Mouse (Mus musculus): ENCODE measurements around the gene Cxcr2. TPM values are rescaled to one million over a fixed set of nuclear protein-coding genes. Genes with fewer than 3 reads are reported as not detected.
"Not testable (repeated sequence)": the region's sequence is repeated elsewhere in the genome, so short reads cannot be mapped to it uniquely, and the experiment has no call there.

The Cxcr2 gene
- polyA plus RNA-seq, 1 experiment from 2014 or later: 0.53 TPM

DNA sequence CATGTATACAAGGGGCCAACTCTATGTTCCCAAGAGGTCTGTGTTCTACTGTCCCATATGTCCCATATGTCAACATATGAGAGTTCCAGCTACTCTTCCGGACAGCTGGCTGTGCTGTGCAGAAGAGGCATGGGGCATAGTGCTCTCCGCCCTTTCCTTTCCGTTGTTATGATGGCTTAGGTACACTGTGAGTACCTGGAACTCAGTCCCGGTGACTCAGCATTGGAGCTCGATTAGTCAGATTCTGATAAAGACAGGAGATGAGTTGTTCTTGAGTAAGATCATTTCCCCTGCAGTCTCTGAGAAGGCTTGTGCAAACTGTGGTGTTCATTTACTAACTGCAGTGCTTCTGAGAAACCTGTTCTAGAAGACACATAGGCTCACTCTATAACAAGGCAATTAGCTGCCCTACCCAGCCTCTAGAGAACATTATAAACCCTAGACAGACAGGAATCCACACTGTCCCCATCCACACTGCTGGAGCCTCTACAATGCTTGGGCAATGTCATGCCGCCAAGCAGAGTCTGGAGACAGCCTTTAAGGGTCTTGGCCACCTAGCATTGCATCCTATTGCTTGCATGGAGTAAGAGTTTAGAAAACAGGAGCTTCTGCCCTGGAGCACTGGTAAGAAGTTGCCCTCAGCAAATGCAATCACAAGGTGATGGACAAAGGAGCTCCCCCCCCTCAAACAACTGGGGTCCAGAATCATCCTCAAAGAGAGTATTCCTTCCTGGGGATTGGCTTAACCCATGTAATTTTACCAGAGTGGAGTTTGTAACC, 4.5 kb upstream of the Cxcr2 start:
- ATAC-seq (ENCODE audit: low read depth) (no peak), DNase-seq (no peak)
- Histone ChIP-seq H3K36me3 (no peaks in the 10 kb centered on the region), H3K4me1 (replicated peaks) (peaks cover 31% of the 10 kb centered on the region), H3K27ac (no peak overlapping the region), H3K9me3 (replicated peaks) (no peaks in the 10 kb centered on the region), H3K4me3 (replicated peaks) (no peak overlapping the region), H3K9ac (no peak overlapping the region), H3K4me2 (no peak overlapping the region), H3K27me3 (no peaks in the 10 kb centered on the region)
- WGBS (ENCODE audit: insufficient replicate concordance): 42% methylated on average over 6 of the region's 6 CpGs

DNA sequence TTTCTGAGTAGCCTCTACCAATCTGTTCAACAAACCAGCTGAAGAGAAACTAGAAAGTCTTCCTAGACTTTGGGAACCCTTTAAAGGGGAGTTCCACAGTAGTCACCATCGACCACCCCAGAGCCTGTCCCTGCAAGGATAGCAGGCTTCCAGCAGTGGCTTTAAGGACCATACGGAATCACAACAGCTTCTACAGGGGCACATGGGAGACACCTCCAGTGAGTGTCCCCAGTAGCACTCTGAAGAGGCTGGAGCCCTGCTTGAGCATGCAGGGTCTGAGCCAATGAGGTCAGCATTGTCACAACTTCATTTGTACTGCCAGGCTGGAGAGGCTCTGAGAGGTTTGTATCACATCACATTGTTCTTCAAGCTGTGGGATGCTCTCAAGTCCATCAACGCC, 3.7 kb upstream of the Cxcr2 start:
- peaks cover 31% of the 10 kb centered on the region for H3K4me1 ChIP-seq (replicated peaks)
- no peak for DNase-seq
- no peaks in the 10 kb centered on the region for H3K36me3 ChIP-seq
- WGBS (ENCODE audit: insufficient replicate concordance): 61% methylated on average over 3 of the region's 3 CpGs
- H3K9ac ChIP-seq: no peak overlapping the region
- no peak overlapping the region for H3K27ac ChIP-seq
- no peak for ATAC-seq (ENCODE audit: low read depth)
- no peaks in the 10 kb centered on the region for H3K27me3 ChIP-seq
- no peak overlapping the region for H3K4me3 ChIP-seq (replicated peaks)
- no peaks in the 10 kb centered on the region for H3K9me3 ChIP-seq (replicated peaks)
- no peak overlapping the region for H3K4me2 ChIP-seq

DNA sequence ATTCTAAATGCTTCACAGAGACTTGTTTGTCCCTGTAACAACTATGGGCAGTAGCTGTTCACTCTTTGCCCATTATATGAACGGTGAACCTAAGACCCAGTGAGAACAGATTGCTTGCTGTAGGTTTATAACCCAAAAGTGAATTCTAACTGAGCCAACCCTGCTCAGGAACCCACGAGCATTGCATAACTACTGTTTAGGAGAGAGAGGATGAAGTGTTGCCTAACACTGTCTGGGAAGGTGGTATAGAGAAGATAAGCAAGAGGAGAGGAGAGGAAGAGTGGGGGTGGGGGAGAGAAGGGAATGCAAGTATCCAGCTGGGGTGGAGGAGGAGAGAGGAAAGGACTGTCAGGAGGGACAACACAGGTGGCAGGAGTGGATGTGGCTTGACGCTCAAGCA, 2.7 kb upstream of the Cxcr2 start:
- no peaks in the 10 kb centered on the region for H3K36me3 ChIP-seq
- H3K27ac ChIP-seq: no peak overlapping the region
- DNase-seq: no peak
- H3K4me3 ChIP-seq (replicated peaks): no peak overlapping the region
- H3K9me3 ChIP-seq (replicated peaks): no peaks in the 10 kb centered on the region
- ATAC-seq (ENCODE audit: low read depth): no peak
- WGBS (ENCODE audit: insufficient replicate concordance): 10% methylated on average over 3 of the region's 3 CpGs
- no peak overlapping the region for H3K4me2 ChIP-seq
- H3K4me1 ChIP-seq (replicated peaks): peaks cover 33% of the 10 kb centered on the region
- H3K27me3 ChIP-seq: no peaks in the 10 kb centered on the region
- H3K9ac ChIP-seq: no peak overlapping the region

DNA sequence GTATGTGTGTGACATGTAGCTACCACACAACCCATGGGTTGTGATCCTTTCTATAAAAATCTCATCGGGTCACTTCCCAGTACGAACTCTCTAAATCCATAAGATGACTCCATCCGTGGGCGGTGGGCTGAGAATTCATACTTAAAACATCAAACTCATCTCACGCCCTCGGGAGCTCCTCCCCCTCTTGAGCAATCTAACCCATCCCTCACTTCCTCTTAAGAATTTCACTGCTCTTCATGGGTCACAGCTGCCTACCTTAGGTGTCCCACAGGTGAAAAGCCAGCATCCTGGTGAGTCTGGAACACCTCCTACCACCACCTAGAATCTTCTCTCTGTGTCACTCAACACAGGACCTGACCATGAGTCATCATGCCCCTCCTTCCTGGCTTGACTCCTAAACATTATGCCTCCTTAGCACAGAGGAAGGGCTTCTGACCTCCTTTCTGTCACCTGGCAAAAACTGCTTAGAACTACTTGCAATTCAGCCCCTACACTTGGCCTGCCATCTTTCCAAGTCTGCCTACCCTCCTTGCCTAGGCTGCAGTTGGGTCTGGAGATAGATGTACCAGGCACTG, 1.7 kb downstream of the Cxcr2 start:
- ATAC-seq (ENCODE audit: low read depth): no peak
- H3K36me3 ChIP-seq: no peaks in the 10 kb centered on the region
- H3K27me3 ChIP-seq: no peaks in the 10 kb centered on the region
- no peak overlapping the region for H3K9ac ChIP-seq
- WGBS (ENCODE audit: insufficient replicate concordance): 36% methylated on average over 6 of the region's 6 CpGs
- H3K4me3 ChIP-seq (replicated peaks): no peak overlapping the region
- no peaks in the 10 kb centered on the region for H3K9me3 ChIP-seq (replicated peaks)
- no peak overlapping the region for H3K27ac ChIP-seq
- H3K4me2 ChIP-seq: no peak overlapping the region
- no peak for DNase-seq
- peaks cover 19% of the 10 kb centered on the region for H3K4me1 ChIP-seq (replicated peaks)

DNA sequence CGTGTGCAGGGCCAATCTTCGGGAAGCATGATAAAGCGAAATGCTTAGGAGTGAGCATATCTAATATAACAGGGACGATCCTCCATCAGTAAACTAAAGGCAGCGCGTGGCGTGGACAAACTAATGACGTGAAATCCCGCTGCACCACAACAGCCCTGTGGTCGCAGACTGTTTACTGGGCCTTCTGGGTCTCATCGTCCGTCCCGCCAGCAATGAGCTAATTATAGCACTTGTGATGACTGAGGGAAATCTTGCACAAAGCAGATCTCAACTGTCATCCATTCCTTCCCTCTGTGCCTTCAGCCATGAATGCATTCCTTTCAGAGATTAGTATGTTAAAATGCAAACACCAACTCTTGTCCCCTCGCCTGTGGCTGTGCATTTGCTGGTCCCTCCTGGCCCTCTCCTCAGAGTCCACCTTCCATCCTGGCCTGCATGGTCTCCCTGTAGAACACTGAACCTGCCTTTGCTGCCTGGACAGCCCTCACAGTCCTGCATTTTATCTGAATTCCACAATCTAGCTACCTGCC, 2.7 kb downstream of the Cxcr2 start:
- no peak overlapping the region for H3K9ac ChIP-seq
- 22% methylated on average over 14 of the region's 14 CpGs for WGBS (ENCODE audit: insufficient replicate concordance)
- H3K36me3 ChIP-seq: no peaks in the 10 kb centered on the region
- H3K27me3 ChIP-seq: no peaks in the 10 kb centered on the region
- H3K4me3 ChIP-seq (replicated peaks): no peak overlapping the region; the same call in 1 of the 2 replicates
- H3K4me1 ChIP-seq (replicated peaks): peaks cover 11% of the 10 kb centered on the region
- H3K27ac ChIP-seq: no peak overlapping the region
- ATAC-seq (ENCODE audit: low read depth) (no peak), DNase-seq (no peak)
- no peaks in the 10 kb centered on the region for H3K9me3 ChIP-seq (replicated peaks)
- no peak overlapping the region for H3K4me2 ChIP-seq

DNA sequence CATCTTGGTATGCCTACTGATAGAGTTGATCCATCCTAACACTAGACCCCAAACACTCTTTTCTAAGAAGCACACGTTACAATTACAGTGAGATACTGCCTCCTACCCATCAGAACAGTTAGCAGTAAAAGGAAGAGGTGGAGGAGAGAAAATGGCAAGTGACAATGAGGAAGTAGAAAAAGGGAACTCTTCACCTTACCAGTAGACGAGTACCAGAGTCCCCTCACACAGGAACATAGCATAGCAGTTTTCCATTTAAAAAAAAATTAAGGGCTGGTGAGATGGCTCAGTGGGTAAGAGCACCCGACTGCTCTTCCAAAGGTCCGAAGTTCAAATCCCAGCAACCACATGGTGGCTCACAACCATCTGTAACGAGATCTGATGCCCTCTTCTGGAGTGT, 5.8 kb downstream of the Cxcr2 start:
- H3K27ac ChIP-seq; H3K4me1 ChIP-seq (replicated peaks); H3K9ac ChIP-seq; H3K36me3 ChIP-seq; H3K4me2 ChIP-seq; H3K27me3 ChIP-seq; H3K4me3 ChIP-seq (replicated peaks); ATAC-seq (ENCODE audit: low read depth); H3K9me3 ChIP-seq (replicated peaks); DNase-seq: not testable (repeated sequence)
- WGBS (ENCODE audit: insufficient replicate concordance): 42% methylated on average over 5 of the region's 5 CpGs

DNA sequence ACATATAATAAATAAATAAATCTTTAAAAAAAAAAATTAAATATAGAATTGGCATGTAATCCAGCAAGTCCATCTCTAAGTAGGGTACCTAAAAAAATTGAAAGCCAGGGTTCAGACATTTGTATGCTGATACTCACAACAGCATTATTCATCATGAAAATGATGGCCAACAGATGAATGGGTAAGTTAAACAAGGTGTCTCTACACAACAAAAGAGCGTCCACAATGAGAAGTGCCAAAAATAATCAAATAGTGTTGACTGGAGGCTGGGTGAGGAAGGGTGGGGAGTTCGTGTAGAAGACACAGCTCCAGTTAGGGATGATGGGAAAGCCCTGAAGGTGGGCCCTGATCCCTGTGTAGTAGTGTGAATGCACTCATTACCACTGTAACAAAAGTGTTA, 6.2 kb downstream of the Cxcr2 start:
- H3K27me3 ChIP-seq: no peaks in the 10 kb centered on the region
- H3K4me3 ChIP-seq (replicated peaks): no peak overlapping the region
- no peak overlapping the region for H3K4me2 ChIP-seq
- no peak for ATAC-seq (ENCODE audit: low read depth)
- peaks cover 9% of the 10 kb centered on the region; the same call in 1 of the 2 replicates for H3K4me1 ChIP-seq (replicated peaks)
- no peaks in the 10 kb centered on the region for H3K9me3 ChIP-seq (replicated peaks)
- H3K9ac ChIP-seq: no peak overlapping the region
- DNase-seq: no peak
- WGBS (ENCODE audit: insufficient replicate concordance): 45% methylated on average over 2 of the region's 2 CpGs
- H3K27ac ChIP-seq: no peak overlapping the region
- H3K36me3 ChIP-seq: no peaks in the 10 kb centered on the region

DNA sequence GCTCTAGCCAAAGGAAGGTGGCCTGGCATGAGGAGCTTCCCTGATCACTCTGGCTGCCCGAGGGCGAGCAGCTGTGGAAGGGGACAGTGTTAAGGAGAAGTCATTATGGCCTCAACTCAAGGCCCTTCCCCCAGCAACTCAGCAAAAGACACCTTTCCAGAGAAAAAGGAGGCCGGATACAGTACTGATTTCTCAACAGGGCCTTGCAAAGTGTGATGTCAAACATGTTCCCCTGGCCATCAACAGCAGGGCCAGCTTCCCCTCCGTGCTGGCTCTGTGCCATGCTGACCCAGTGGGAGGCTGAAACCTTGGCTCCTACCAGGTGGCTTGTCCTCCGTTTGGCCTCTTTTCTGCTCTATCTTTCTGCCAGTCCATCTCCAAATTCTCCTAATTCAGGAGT, 13.3 kb downstream of the Cxcr2 start:
- Histone ChIP-seq H3K4me1 (replicated peaks) (no peaks in the 10 kb centered on the region; the same call in 1 of the 2 replicates), H3K9ac (no peak overlapping the region), H3K27me3 (no peaks in the 10 kb centered on the region), H3K27ac (no peak overlapping the region), H3K9me3 (replicated peaks) (no peaks in the 10 kb centered on the region), H3K4me2 (no peak overlapping the region), H3K36me3 (no peaks in the 10 kb centered on the region), H3K4me3 (replicated peaks) (no peak overlapping the region)
- 56% methylated on average over 5 of the region's 5 CpGs for WGBS (ENCODE audit: insufficient replicate concordance)
- DNase-seq (no peak), ATAC-seq (ENCODE audit: low read depth) (no peak)

DNA sequence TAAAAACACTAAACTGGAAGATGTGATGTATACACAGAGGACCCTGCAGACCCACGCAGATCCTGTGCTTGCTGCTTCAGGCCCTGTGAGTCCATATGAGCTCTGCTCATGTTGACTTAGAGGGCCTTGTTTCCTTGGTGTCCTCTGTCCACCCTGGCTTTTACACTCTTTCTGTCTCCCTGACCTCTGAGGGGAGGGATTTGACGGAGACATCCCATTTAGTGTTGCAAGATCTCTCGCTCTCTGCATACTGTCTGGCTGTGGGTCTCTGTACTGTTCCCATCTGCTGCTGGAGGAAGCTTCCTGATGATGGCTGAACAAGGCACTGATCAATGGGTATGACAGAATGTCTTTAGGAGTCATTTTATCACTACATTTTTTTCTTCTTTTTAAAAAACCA, 15.9 kb downstream of the Cxcr2 start:
- H3K9ac ChIP-seq: no peak overlapping the region
- ATAC-seq (ENCODE audit: low read depth) (no peak), DNase-seq (no peak)
- H3K9me3 ChIP-seq (replicated peaks): no peaks in the 10 kb centered on the region
- H3K4me3 ChIP-seq (replicated peaks): no peak overlapping the region
- 73% methylated on average over 3 of the region's 3 CpGs for WGBS (ENCODE audit: insufficient replicate concordance)
- H3K4me2 ChIP-seq: no peak overlapping the region
- no peaks in the 10 kb centered on the region for H3K36me3 ChIP-seq
- H3K27ac ChIP-seq: no peak overlapping the region
- peaks cover 4% of the 10 kb centered on the region for H3K4me1 ChIP-seq (replicated peaks)
- no peaks in the 10 kb centered on the region for H3K27me3 ChIP-seq

DNA sequence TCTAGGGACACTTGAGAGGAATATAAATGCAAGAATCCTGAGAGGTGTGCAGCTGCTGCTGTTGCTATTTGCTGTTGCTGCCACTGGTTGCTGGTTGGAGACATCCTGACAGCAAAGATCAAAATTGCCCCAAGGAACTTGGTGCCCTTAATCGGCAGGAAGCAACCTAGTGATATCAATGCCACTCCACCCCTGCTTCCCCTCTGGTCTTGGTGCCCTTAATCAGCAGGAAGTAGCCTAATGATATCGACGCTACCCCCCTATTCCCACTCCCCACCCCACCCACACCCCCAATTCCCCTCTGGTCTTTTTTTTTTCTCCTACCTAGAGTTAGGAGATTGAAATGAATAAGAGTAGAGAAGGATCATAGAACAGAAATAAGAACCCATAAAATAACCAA, 18.9 kb downstream of the Cxcr2 start:
- no peak overlapping the region for H3K4me2 ChIP-seq
- 6% methylated on average over 3 of the region's 3 CpGs for WGBS (ENCODE audit: insufficient replicate concordance)

DNA sequence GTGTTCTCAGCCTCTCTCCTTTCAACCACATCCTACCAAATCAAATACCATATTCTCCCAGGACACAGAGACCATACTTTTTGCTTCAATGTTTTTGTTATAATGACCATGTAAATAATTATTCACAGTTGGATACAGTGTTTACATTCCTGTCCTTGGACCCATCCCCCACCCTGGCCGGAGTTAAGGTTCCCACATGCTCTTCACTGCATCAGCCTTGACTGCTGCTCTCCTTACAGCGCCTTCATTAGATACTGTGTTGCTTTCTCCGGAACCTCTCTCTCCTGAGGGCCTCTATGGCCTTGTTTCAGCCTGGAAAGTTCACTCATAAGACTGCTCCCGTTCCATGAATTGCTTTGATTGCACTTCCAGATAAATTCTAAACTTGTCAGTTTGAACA, 21.9 kb downstream of the Cxcr2 start:
- H3K4me3 ChIP-seq (replicated peaks): no peak overlapping the region
- H3K9me3 ChIP-seq (replicated peaks): no peaks in the 10 kb centered on the region
- no peak overlapping the region for H3K4me2 ChIP-seq
- no peaks in the 10 kb centered on the region for H3K36me3 ChIP-seq
- no peak for DNase-seq
- no peak for ATAC-seq (ENCODE audit: low read depth)
- WGBS (ENCODE audit: insufficient replicate concordance): 45% methylated on average over 4 of the region's 4 CpGs
- H3K27ac ChIP-seq: no peak overlapping the region
- no peak overlapping the region for H3K9ac ChIP-seq
- H3K27me3 ChIP-seq: no peaks in the 10 kb centered on the region
- peaks cover 13% of the 10 kb centered on the region for H3K4me1 ChIP-seq (replicated peaks)

More for the DNA sequence above, 18.9 kb downstream of the Cxcr2 start:
- Histone ChIP-seq H3K9me3 (replicated peaks) (no peaks in the 10 kb centered on the region), H3K36me3 (no peaks in the 10 kb centered on the region), H3K27me3 (no peaks in the 10 kb centered on the region), H3K4me3 (replicated peaks) (no peak overlapping the region), H3K27ac (no peak overlapping the region), H3K9ac (no peak overlapping the region), H3K4me1 (replicated peaks) (peaks cover 11% of the 10 kb centered on the region)
- ATAC-seq (ENCODE audit: low read depth): no peak
- no peak for DNase-seq

DNA sequence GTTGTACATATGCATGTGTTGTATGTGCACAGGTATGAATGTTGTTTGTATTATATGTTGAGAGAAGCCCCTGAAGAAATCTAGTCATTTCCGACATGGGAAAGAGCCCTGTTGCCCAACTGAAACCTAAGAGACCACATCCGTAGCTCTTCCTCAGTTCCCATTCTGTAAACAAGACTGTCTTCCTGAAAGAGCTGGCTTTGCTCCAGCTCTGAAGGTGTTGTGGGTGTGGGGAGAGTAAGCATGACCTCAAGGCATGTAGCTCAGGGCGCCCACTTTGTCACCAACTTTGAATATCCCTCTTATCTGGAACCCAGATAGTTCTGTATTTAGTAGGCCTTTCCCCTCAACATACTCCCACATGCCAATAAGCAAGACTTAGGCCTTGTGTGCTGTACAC, 24.8 kb downstream of the Cxcr2 start:
- DNase-seq: no peak
- Histone ChIP-seq H3K4me3 (replicated peaks) (no peak overlapping the region), H3K9ac (no peak overlapping the region), H3K9me3 (replicated peaks) (no peaks in the 10 kb centered on the region), H3K4me1 (replicated peaks) (peaks cover 9% of the 10 kb centered on the region), H3K27me3 (no peaks in the 10 kb centered on the region), H3K27ac (no peak overlapping the region), H3K4me2 (no peak overlapping the region), H3K36me3 (no peaks in the 10 kb centered on the region)
- 46% methylated on average over 3 of the region's 3 CpGs for WGBS (ENCODE audit: insufficient replicate concordance)
- ATAC-seq (ENCODE audit: low read depth): no peak

Data from liver, embryonic 13.5 days (tissue).